Mouse (Mus musculus) heart, postnatal 36 days (tissue): ENCODE measurements around the gene Il31ra. TPM values are rescaled to one million over a fixed set of nuclear protein-coding genes. Genes with fewer than 3 reads are reported as not detected.
"Not testable (repeated sequence)": the region's sequence is repeated elsewhere in the genome, so short reads cannot be mapped to it uniquely, and the experiment has no call there.

Source experiments
- DNase-seq, 2 experiments: peaks; one replicate each; pipeline ENCODE4 v3.0.0; 2021 to 2022
- intact Hi-C: fragments of 180-260 bp; cut with DNase I; formaldehyde crosslinking; loops from one replicate; pipeline ENCODE4 v1.15.1; 2025
- total RNA-seq, 2 experiments: library from RNA; stranded (reverse); gene quantifications; 2 replicates each; pipeline ENCODE4 v1.2.3; 2021

Gene Il31ra
- not detected for total RNA-seq

- DNase-seq, intact Hi-C loops: not testable (repeated sequence)
These were observed at the start of gene Il31ra for GRCm38 (mm10) chr13:112594260-112594659. Il31ra (minus strand) TSS chr13:112594360.

GRCm38 (mm10) chr13:112642897-112643296 is 48.7 kb upstream of the Il31ra start:
- no peak for DNase-seq
- intact Hi-C loops: no loop called here

GRCm38 (mm10) chr13:112639111-112639510 is 45.0 kb upstream of the Il31ra start:
- DNase-seq: peak in 1 of 2 experiments; percentile 22
- intact Hi-C loops: no loop called here

GRCm38 (mm10) chr13:112636498-112636897 is 42.3 kb upstream of the Il31ra start:
- intact Hi-C loops: no loop called here
- DNase-seq: no peak

- no peak for DNase-seq
- intact Hi-C loops: no loop called here
These were observed 41.1 kb upstream of the Il31ra start for GRCm38 (mm10) chr13:112635174-112635837.

GRCm38 (mm10) chr13:112625566-112625965 is 31.4 kb upstream of the Il31ra start:
- intact Hi-C loops: no loop called here

GRCm38 (mm10) chr13:112624622-112625021 is 30.5 kb upstream of the Il31ra start:
- intact Hi-C loops: no loop called here

More at GRCm38 (mm10) chr13:112625566-112625965, 31.4 kb upstream of the Il31ra start:
- no peak for DNase-seq

GRCm38 (mm10) chr13:112623656-112624055 is 29.5 kb upstream of the Il31ra start:
- no peak for DNase-seq
- intact Hi-C loops: no loop called here

More at GRCm38 (mm10) chr13:112624622-112625021, 30.5 kb upstream of the Il31ra start:
- no peak for DNase-seq

GRCm38 (mm10) chr13:112621592-112621991 is 27.4 kb upstream of the Il31ra start:
- intact Hi-C loops: no loop called here
- no peak for DNase-seq

- DNase-seq: no peak
- intact Hi-C loops: no loop called here
These were observed 14.4 kb upstream of the Il31ra start for GRCm38 (mm10) chr13:112608606-112609005.

GRCm38 (mm10) chr13:112604411-112604810 is 10.3 kb upstream of the Il31ra start:
- no peak for DNase-seq
- intact Hi-C loops: no loop called here

- intact Hi-C loops: no loop called here
- DNase-seq: no peak
These were observed 9.7 kb upstream of the Il31ra start for GRCm38 (mm10) chr13:112603839-112604238.

GRCm38 (mm10) chr13:112602607-112603006 is 8.4 kb upstream of the Il31ra start:
- intact Hi-C loops: no loop called here
- DNase-seq: no peak

GRCm38 (mm10) chr13:112590254-112590653 is 3.9 kb downstream of the Il31ra start:
- intact Hi-C loops: no loop called here
- DNase-seq: no peak

GRCm38 (mm10) chr13:112589625-112590024 is 4.5 kb downstream of the Il31ra start:
- no peak for DNase-seq
- intact Hi-C loops: no loop called here

- intact Hi-C loops: no loop called here
- no peak for DNase-seq
These were observed 9.5 kb downstream of the Il31ra start for GRCm38 (mm10) chr13:112584556-112585237.

GRCm38 (mm10) chr13:112582291-112582690 is 11.9 kb downstream of the Il31ra start:
- intact Hi-C loops: no loop called here
- no peak for DNase-seq

- intact Hi-C loops: no loop called here
- DNase-seq: no peak
These were observed 12.4 kb downstream of the Il31ra start for GRCm38 (mm10) chr13:112581796-112582195.

GRCm38 (mm10) chr13:112580590-112581320 is 13.4 kb downstream of the Il31ra start:
- DNase-seq: peak in 1 of 2 experiments; percentile 1
- intact Hi-C loops: no loop called here

GRCm38 (mm10) chr13:112578041-112578440 is 16.1 kb downstream of the Il31ra start:
- intact Hi-C loops: not testable (repeated sequence)
- peak; percentile 100 for DNase-seq

GRCm38 (mm10) chr13:112573800-112574199 is 20.4 kb downstream of the Il31ra start:
- intact Hi-C loops: no loop called here
- DNase-seq: no peak
